Mouse (Mus musculus) bone marrow macrophage, adult 2 months (primary cell): Measurements from ENCODE around the gene Mapkapk3.

Source experiments
- CTCF ChIP-seq: IDR thresholded peaks from 2 replicates; pipeline ENCODE4 v1.5.1; 2012; ENCODE audit warnings: low read depth, mild to moderate bottlenecking, low read length, moderate library complexity
- POLR2A ChIP-seq: IDR thresholded peaks from 2 replicates; pipeline ENCODE4 v1.6.1; 2012; ENCODE audit warnings: mild to moderate bottlenecking, low read depth, low read length, borderline replicate concordance

GRCm38 (mm10) chr9:107267721-107268402 lies 21.8 kb downstream of the Mapkapk3 start:
- TF ChIP-seq POLR2A, result no peak
- no peak for TF ChIP-seq CTCF
